Mouse (Mus musculus): Measurements from ENCODE around the gene Rhd. TPM values are rescaled to one million over a fixed set of nuclear protein-coding genes. Genes with fewer than 3 reads are reported as not detected.
"Not testable (repeated sequence)": the region's sequence is repeated elsewhere in the genome, so short reads cannot be mapped to it uniquely, and the experiment has no call there.

Rhd gene
- polyA plus RNA-seq, 1 experiment from 2014 or later: not detected

DNA sequence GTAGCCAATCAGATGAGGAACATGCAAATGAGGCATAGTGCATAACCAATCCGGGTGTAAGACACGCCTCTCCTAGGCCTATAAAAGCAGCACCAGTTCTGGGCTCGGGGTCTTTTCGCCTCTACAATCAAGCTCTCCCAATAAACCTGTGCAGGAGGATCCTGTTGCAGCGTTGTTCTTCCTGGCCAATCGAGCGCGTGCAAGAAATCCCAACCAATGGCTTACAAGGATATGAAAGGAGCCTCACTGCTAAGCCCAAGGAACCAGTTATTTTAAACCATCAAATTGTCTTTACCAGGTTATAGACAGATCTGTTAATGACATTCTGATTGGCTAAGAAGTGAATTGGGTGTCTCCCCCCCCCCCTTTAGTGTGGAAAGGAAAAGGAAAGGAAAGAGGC lies 47.1 kb downstream of the Rhd start:
- Histone ChIP-seq H3K79me2 (ENCODE audit: inconsistent target) (peaks cover 92% of the 10 kb centered on the region), H3K36me3 (ENCODE audit: inconsistent target) (peaks cover 48% of the 10 kb centered on the region)
- not testable (repeated sequence) for H3K4me3 ChIP-seq (ENCODE audit: inconsistent target); H3K27ac ChIP-seq
- 92% methylated on average over 4 of the region's 8 CpGs for WGBS (ENCODE audit: missing documents)

DNA sequence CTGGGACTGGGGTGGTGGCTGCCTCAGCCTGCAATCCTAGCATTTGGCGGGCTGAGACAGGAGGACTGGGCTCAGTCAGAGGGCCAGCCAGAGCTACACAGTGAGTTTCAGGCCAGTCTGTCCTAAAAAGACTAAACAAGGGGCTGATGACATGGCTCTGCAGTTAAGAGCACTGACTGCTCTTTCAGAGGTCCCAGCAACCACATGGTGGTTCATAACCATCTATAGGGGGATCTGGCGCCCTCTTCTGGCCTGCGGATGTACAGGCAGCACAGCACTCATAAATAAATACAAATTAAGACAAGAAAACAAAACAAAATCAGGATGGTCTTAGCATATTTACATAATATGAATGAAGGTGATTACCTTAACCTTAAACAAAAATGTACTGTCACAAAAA lies 49.1 kb downstream of the Rhd start:
- 33% methylated on average over 3 of the region's 3 CpGs for WGBS (ENCODE audit: missing documents)
- Histone ChIP-seq H3K36me3 (ENCODE audit: inconsistent target) (peaks cover 28% of the 10 kb centered on the region), H3K27ac (peak overlapping the region; percentile 87), H3K4me3 (ENCODE audit: inconsistent target) (peak overlapping the region; percentile 79), H3K79me2 (ENCODE audit: inconsistent target) (peaks cover 73% of the 10 kb centered on the region)

DNA sequence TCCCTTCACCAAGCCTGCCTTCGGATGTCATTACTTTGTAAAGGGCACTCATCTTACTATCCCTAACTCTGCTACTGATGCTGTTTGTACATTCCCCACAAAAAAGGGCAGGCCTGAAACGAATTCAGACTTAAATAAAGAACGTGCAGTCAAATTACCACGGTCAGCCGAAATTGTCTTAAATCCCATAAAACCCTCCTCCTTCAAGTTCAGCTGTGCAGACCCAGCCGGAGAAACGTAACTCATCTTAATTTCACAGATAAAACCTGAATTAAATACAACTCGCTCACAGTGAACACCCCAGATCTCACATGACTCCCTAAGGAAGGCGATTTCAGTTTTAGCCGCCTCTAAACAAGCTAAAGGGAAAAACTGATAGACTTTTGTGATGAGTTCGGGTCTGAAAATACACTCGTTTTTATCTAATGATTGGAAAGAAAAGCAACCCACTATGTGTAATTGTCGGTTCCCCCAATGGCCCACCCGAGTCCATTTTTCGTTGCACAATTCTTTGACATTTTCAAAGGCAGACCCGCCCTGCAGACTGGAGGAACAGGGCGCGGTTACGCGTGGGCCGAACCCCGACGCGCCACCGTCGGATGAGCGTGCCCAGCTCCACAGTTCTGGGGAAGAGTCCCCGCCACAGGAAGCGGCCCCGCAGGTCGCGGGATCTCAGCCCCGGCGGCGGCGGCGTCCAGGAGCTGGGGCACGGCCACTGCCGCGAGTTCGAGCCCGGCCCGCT lies 50.0 kb downstream of the Rhd start:
- H3K4me3 ChIP-seq (ENCODE audit: inconsistent target): peak overlapping the region; percentile 79
- H3K36me3 ChIP-seq (ENCODE audit: inconsistent target): peaks cover 19% of the 10 kb centered on the region
- peak overlapping the region; percentile 87 for H3K27ac ChIP-seq
- whole genome bisulfite sequencing (ENCODE audit: missing documents): under 1% methylated on average over 35 of the region's 43 CpGs
- H3K79me2 ChIP-seq (ENCODE audit: inconsistent target): peaks cover 65% of the 10 kb centered on the region

DNA sequence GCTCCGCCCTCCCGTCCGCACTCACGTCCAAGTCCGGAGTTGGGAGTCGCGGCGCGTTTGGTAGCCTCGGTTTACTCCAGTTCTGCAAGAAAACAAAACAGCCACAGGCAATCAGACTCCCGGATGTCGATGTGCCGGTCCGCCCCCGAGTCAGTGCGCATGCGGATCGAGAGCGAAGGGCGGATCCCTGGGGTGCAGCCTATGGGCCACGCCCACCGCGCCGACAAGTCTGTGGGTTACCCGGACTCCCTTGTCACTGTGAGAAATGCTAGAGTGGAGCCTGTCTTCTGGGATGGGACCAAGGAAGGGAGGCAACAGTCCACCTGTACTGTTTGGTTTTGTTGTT lies 50.5 kb downstream of the Rhd start, which contains the start of gene Tmem50a:
Tmem50a (minus strand) TSS at position 161 of the 346 bp plus-strand sequence.
- under 1% methylated on average over 22 of the region's 25 CpGs for WGBS (ENCODE audit: missing documents)
- Histone ChIP-seq H3K4me3 (ENCODE audit: inconsistent target) (peak within 1 kb of the TSS; percentile 79), H3K79me2 (ENCODE audit: inconsistent target) (peaks cover 59% of the 10 kb centered on the region), H3K27ac (peak within 1 kb of the TSS; percentile 87), H3K36me3 (ENCODE audit: inconsistent target) (peaks cover 14% of the 10 kb centered on the region)

DNA sequence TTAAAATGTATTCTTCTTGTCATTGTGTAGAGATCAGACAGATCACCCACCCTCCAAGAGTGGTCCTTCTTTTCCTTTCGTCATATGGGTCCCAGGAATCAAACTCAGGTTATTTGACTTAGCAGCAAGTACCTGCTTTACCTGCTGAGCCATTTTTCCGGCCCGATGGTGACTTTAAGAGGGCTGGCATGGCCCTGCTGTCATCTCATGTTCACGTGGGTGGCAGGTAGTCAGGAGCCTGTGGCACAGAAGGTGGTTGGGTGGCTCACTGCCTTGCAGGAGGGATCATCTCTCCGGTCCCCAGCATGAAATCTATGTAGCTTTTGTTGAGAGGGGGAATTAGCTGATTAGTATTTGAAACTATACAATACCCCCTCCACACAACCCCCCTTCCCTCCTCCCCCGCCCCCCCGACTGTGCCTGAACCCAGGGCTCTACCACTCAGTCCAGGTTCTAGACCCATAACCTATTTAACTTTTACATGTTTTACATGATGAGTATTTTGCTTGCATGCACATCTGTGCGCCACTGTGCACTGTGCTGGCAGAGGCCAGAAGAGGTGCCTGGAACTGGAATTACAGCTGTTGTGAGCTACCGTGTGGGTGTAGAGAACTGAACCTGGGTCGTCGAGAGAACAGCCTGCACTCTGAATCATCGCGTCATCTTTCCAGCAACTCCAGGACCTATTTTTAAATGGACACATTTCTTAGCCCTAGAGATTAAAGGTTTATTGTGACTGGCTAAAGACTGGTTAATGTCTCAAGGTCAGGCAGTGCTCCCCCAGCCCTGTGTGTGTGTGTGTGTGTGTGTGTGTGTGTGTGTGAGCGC lies 51.1 kb downstream of the Rhd start:
- peaks cover 53% of the 10 kb centered on the region for H3K79me2 ChIP-seq (ENCODE audit: inconsistent target)
- peaks cover 11% of the 10 kb centered on the region for H3K36me3 ChIP-seq (ENCODE audit: inconsistent target)
- 64% methylated on average over 12 of the region's 14 CpGs for WGBS (ENCODE audit: missing documents)
- H3K27ac ChIP-seq: peak overlapping the region; percentile 87
- no peak overlapping the region; the same call in 1 of the 2 replicates for H3K4me3 ChIP-seq (ENCODE audit: inconsistent target)

DNA sequence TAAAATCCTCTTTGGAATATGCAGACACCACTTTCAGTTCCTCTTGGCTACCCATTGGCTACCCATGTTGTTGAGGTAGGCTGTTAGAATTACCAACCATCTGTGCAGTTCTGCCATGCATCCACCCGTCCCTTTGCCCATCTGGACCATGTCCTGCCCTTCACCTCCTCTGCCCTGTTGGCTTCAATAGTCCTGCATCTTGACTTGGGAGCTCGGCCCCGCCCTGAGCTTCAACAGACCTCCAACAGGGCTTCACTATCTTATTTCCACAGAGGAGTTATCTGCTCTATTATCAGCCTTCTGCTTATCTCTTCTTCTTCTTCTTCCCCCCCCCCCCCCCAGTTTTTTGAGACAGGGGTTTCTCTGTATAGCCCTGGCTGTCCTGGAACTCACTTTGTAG lies 52.9 kb downstream of the Rhd start:
- peaks cover 1% of the 10 kb centered on the region; the same call in 1 of the 2 replicates for H3K36me3 ChIP-seq (ENCODE audit: inconsistent target)
- WGBS (ENCODE audit: missing documents): 13% methylated on average over 3 of the region's 3 CpGs

DNA sequence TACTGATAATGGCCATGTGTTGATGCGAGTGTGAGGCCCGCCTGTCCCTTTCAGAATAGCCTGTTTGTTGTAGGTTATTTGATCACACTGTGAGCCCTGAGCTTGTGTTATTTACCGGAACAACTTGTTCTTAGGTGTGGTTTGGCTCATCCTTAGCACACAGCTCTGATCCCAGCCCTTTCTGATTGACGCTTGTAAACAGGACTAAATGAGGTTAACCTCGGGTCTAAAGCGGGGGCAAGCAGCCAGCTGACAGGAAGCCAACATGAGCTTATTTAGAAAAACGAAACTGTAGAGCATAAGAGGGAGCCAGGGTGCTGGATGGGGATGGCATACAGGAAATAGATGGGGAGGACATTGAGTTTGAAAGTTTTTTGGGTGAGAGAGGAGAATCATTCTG lies 54.0 kb downstream of the Rhd start:
- H3K4me3 ChIP-seq (ENCODE audit: inconsistent target): no peak overlapping the region
- no peaks in the 10 kb centered on the region for H3K36me3 ChIP-seq (ENCODE audit: inconsistent target)
- H3K79me2 ChIP-seq (ENCODE audit: inconsistent target): peaks cover 38% of the 10 kb centered on the region
- WGBS (ENCODE audit: missing documents): 14% methylated on average over 7 of the region's 7 CpGs
- H3K27ac ChIP-seq: peak overlapping the region; percentile 96

More for the DNA sequence above, 52.9 kb downstream of the Rhd start:
- peaks cover 47% of the 10 kb centered on the region for H3K79me2 ChIP-seq (ENCODE audit: inconsistent target)
- H3K27ac ChIP-seq: peak overlapping the region; percentile 96
- no peak overlapping the region for H3K4me3 ChIP-seq (ENCODE audit: inconsistent target)

DNA sequence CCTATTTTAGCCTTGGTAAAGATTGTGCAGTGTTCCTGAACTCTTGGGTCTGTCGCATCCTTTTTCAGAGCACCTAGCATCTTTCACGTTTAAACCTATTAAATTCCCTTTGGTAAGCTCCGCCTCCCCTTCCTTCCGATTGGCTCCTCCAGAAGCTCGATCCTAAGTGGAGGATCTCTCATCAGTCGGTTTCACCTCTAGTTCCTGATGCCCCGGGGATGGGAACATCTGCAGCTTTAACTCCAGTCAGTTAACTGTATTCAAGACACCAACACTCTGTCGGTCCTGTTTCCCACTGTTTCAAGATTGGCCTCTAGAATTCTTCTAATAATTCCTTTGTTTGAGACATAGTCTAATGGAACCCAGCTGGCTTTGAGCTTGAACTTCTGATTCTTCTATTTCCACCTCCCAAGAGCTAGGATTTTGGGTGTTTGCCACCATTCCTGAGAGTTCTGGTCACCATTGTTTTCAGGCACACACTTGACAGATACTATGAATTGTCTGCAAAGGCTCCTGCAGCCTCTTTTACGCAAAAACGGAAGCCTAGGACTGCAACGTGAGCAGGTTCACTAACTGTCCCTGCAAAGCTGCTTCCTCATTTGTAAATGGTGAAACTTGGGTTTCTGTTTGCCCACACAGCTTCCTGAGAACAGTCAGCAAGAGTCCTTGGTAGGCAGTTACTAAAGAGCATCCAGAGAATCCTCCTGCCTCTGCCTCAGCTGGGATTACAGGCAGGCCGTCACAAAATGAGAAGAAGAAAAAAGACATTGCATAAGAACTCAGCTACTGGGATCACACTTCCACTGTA lies 55.6 kb downstream of the Rhd start:
- 2% methylated on average over 12 of the region's 12 CpGs for WGBS (ENCODE audit: missing documents)
- H3K36me3 ChIP-seq (ENCODE audit: inconsistent target): peaks cover 3% of the 10 kb centered on the region; the same call in 1 of the 2 replicates
- H3K4me3 ChIP-seq (ENCODE audit: inconsistent target): peak overlapping the region; percentile 3; the same call in 1 of the 2 replicates
- peaks cover 42% of the 10 kb centered on the region for H3K79me2 ChIP-seq (ENCODE audit: inconsistent target)
- H3K27ac ChIP-seq: peak overlapping the region; percentile 96

DNA sequence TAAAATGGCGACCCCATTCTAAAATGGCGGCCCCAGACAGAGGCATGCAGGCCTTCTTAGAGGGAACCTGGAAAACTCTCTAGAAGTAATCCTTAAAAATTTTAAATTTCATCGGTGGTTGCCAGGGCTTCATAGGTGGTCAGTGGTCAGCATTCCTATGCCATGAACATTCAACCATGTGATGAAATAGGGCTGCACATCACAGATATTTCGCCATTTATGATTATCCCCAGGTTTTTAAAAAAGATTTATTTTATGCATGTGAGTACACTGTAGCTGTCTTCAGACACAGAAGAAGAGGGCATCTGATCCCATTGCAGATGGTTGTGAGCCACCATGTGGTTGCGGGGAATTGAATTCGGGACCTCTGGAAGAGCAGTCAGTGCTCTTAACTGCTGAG lies 56.3 kb downstream of the Rhd start:
- 81% methylated on average over 6 of the region's 6 CpGs for WGBS (ENCODE audit: missing documents)

DNA sequence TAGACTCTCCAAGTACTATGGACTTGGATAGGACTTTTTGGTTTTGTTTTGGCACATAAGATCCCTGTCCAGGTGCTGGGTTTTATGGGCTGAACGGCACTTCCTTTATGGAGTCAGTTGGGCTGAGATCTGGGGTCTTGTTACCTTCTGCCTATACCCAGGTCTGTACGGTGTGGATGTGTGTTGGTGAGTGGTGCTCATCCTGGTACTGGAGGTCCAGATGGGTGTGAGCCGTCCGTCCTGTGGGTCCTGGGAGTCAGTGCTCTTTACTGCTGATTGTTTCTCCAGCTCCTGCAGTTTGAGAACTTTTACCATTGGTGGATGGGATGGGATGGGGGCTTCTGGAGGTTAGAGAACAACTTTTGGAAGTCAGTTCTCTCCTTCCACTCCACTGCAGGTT lies 57.4 kb downstream of the Rhd start:
- Histone ChIP-seq H3K4me3 (ENCODE audit: inconsistent target) (no peak overlapping the region), H3K79me2 (ENCODE audit: inconsistent target) (peaks cover 45% of the 10 kb centered on the region), H3K36me3 (ENCODE audit: inconsistent target) (peaks cover 20% of the 10 kb centered on the region), H3K27ac (peak overlapping the region; percentile 96)
- WGBS (ENCODE audit: missing documents): 93% methylated on average over 4 of the region's 4 CpGs

More for the DNA sequence above, 56.3 kb downstream of the Rhd start:
- peaks cover 43% of the 10 kb centered on the region for H3K79me2 ChIP-seq (ENCODE audit: inconsistent target)
- H3K27ac ChIP-seq: peak overlapping the region; percentile 96
- H3K4me3 ChIP-seq (ENCODE audit: inconsistent target): no peak overlapping the region
- peaks cover 10% of the 10 kb centered on the region for H3K36me3 ChIP-seq (ENCODE audit: inconsistent target)

DNA sequence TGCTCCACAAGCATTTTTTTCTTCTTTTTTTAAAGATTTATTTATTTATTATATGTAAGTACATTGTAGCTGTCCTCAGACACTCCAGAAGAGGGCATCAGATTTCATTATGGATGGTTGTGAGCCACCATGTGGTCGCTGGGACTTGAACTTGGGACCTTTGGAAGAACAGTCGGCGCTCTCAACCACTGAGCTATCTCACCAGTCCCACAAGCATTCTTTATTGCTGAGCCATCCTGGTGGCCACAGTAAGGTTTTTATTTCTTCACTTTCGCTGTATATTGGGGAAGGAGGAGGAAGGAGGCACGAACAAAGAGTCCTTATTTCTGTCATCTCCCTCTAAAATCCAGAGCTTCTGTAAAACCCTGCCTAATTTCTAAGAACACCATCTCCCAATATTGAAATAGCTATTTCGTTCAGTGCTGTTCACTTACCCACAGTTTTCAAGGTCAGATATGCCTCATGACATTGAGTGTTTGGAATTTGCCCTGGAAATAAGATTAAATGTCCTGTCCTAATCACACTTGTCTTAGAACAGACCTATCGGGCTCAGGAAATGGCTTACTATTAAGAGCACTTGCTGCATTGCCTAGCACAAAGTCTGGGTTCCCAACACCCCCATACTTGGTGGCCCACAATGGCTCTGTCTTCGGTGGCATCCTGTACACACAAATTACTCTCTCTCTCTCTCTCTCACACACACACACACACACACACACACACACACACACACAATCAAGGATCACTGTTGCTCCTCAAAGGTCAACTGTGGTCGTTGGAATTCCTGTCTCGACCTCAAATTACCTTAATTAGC lies 58.0 kb downstream of the Rhd start:
- WGBS (ENCODE audit: missing documents): 59% methylated on average over 10 of the region's 10 CpGs
- H3K4me3 ChIP-seq (ENCODE audit: inconsistent target): peak overlapping the region; percentile 85
- peak overlapping the region; percentile 96 for H3K27ac ChIP-seq
- peaks cover 26% of the 10 kb centered on the region for H3K36me3 ChIP-seq (ENCODE audit: inconsistent target)
- peaks cover 51% of the 10 kb centered on the region for H3K79me2 ChIP-seq (ENCODE audit: inconsistent target)

DNA sequence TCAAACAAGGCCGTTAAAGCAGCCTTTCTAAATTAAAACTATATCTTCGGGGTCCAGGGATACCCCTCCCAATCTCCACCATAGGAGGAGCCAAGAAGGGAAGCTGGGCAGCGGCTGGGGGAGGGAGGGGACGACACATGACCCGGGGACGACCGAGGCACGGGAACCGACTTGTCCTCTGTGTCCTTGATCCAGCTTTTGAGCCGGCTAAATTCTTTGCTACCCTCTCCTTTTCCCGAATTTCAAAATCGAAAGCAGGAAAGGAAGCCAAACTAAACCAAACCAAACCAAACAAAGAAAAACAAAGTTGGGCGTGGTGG lies 58.5 kb downstream of the Rhd start:
- under 1% methylated on average over 13 of the region's 13 CpGs for WGBS (ENCODE audit: missing documents)
- H3K27ac ChIP-seq: peak overlapping the region; percentile 96
- peaks cover 32% of the 10 kb centered on the region for H3K36me3 ChIP-seq (ENCODE audit: inconsistent target)
- peaks cover 57% of the 10 kb centered on the region for H3K79me2 ChIP-seq (ENCODE audit: inconsistent target)
- H3K4me3 ChIP-seq (ENCODE audit: inconsistent target): peak overlapping the region; percentile 85

DNA sequence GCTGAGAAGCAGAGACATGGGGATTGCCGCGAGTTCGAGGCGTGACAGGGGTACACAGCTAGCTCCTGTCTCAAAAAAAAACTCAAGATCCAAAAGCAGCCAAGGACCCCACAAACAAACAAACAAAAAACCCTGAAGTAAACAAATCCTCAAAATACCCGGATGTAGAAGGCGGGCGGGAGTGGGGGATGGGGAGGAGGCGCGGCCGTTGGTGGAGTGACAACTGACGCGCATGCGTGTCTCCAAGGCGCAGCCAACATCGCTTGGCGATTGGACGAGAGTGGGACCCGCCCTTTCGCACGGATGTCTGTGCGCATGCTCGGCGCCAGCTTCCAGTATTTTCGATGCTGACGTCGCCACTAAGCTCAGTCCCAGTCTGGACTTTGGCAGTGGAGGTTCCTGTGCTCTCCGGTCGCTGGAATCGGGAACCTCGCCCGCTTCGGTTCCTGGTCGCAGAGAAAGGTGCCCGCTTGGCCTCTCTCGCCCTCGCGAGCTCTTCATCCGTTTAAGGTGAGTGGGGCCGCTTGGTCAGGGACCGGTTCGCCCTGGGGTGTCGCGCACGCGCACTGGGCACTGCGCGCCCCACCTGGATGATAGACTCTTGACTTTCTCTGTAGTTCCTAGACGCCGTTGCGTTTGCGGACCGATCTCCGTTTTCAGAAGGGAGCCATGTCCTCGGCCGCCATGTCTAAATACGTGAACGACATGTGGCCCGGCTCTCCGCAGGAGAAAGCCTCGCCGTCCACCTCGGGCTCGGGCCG lies 59.1 kb downstream of the Rhd start, which contains the start of gene Rsrp1:
Rsrp1 (plus strand) TSS at position 335 of the 761 bp plus-strand sequence.
- Histone ChIP-seq H3K36me3 (ENCODE audit: inconsistent target) (peaks cover 33% of the 10 kb centered on the region), H3K79me2 (ENCODE audit: inconsistent target) (peaks cover 57% of the 10 kb centered on the region), H3K27ac (peak within 1 kb of the TSS; percentile 96), H3K4me3 (ENCODE audit: inconsistent target) (peak within 1 kb of the TSS; percentile 85)
- under 1% methylated on average over 64 of the region's 64 CpGs for WGBS (ENCODE audit: missing documents)
